In genomic region chr6:106804904-106805303, GRCm38 (mm10) we compare ENCODE assay signal across 9 mouse cellular contexts. TPM values are rescaled to one million over a fixed set of nuclear protein-coding genes. Genes with fewer than 3 reads are reported as not detected.
A peak's percentile ranks its signal among the peaks of the same experiment; 100 is the strongest.
DNase-seq lines count a peak whose midpoint lies in the region; ATAC-seq and TF ChIP-seq lines count a peak whose summit lies in the region.
"Had no signal": no experiment of that assay in that cellular context is flagged by ENCODE, and none has a peak within 500 bp of the region (broad histone marks: within the 10 kb centered on the region; RNA-seq: fewer than 3 reads in every experiment).

No protein-coding gene starts in this region.

- no peaks in the 10 kb centered on the region for H3K27me3 ChIP-seq in E14TG2a.4 (ENCODE audit: insufficient read depth, low read length)
- no peaks in the 10 kb centered on the region for H3K27me3 ChIP-seq in hindbrain, embryonic 10.5 days (ENCODE audit: insufficient read depth, poor library complexity, severe bottlenecking)
- H3K27me3 ChIP-seq in midbrain, postnatal 0 days (ENCODE audit: insufficient read depth, low read length): no peaks in the 10 kb centered on the region

- H3K4me3 ChIP-seq in E14TG2a.4 (replicated peaks; ENCODE audit: low read length): no peak overlapping the region
- H3K4me3 ChIP-seq in hindbrain, embryonic 10.5 days: no peak overlapping the region
- H3K4me3 ChIP-seq in midbrain, postnatal 0 days (ENCODE audit: low read depth, low read length): no peak overlapping the region

- H3K27ac ChIP-seq in hindbrain, embryonic 10.5 days: no peak overlapping the region
- H3K27ac ChIP-seq in midbrain, postnatal 0 days (ENCODE audit: low read depth, low read length): no peak overlapping the region

- H3K36me3 ChIP-seq in E14TG2a.4 (ENCODE audit: insufficient read depth, low read length): no peaks in the 10 kb centered on the region
- H3K36me3 ChIP-seq in hindbrain, embryonic 10.5 days: no peaks in the 10 kb centered on the region
- no peaks in the 10 kb centered on the region for H3K36me3 ChIP-seq in midbrain, postnatal 0 days (ENCODE audit: insufficient read depth, low read length)

- H3K4me2 ChIP-seq in midbrain, postnatal 0 days (ENCODE audit: low read depth, low read length, poor library complexity, severe bottlenecking): no peak overlapping the region

- peak; percentile 49 for TF ChIP-seq CTCF in E14TG2a.4 (conservative IDR thresholded peaks at IDR 0.05; ENCODE audit: low read length)
- TF ChIP-seq CTCF in midbrain, postnatal 0 days (IDR thresholded peaks at IDR 0.05): peak; percentile 80

- DNase-seq in CD4-positive, CD25-positive, alpha-beta regulatory T cell, adult 2 months (ENCODE audit: low read depth, low spot score): peak; percentile 32
- peak; percentile 48 for DNase-seq in cerebellum, adult 8-10 months
- peak; percentile 6 for DNase-seq in hindbrain, embryonic 10.5 days (ENCODE audit: low spot score)
- DNase-seq in layer of hippocampus, adult 9-10 months (ENCODE audit: low spot score): peak; percentile 45
- peak; percentile 81 for DNase-seq in midbrain, postnatal 0 days (ENCODE audit: low spot score)
- DNase-seq in ovary, postnatal 36 days (ENCODE audit: low spot score): no peak

- no peaks in the 10 kb centered on the region for H3K4me1 ChIP-seq in E14TG2a.4 (replicated peaks; ENCODE audit: low read depth, low read length)
- no peaks in the 10 kb centered on the region for H3K4me1 ChIP-seq in hindbrain, embryonic 10.5 days (replicated peaks)
- H3K4me1 ChIP-seq in midbrain, postnatal 0 days (ENCODE audit: insufficient read depth, low read length): no peaks in the 10 kb centered on the region

- 49% methylated on average over 2 of the region's 2 CpGs for WGBS in hindbrain, embryonic 10.5 days
- 28% methylated on average over 2 of the region's 2 CpGs for WGBS in midbrain, postnatal 0 days

- no peak overlapping the region for H3K9ac ChIP-seq in midbrain, postnatal 0 days (replicated peaks; ENCODE audit: low read length, poor library complexity, severe bottlenecking)

- no peaks in the 10 kb centered on the region for H3K9me3 ChIP-seq in E14TG2a.4 (ENCODE audit: low read length)
- no peaks in the 10 kb centered on the region for H3K9me3 ChIP-seq in hindbrain, embryonic 10.5 days
- H3K9me3 ChIP-seq in midbrain, postnatal 0 days (ENCODE audit: low read length): no peaks in the 10 kb centered on the region

- no peak for ATAC-seq in CD4-positive, CD25-positive, alpha-beta regulatory T cell, adult 4 months
- ATAC-seq in midbrain, postnatal 0 days (ENCODE audit: low FRiP score): peak; percentile 70; the same call in 1 of the 2 replicates

RNA-seq across cellular contexts. Expression of gene Crbn, which starts 5.0 kb away (rescaled TPM):
- polyA plus RNA-seq in CD4-positive, CD25-positive, alpha-beta regulatory T cell, adult 4 months (2017; shearing (Covaris generic)): 100 to 1,000 TPM; 192 to 219 TPM
- polyA plus RNA-seq in hindbrain, embryonic 10.5 days (2016; fragmentation: Nextera tagmentation; extraction: Ambion mirVana): 42.6 and 45.4 TPM in 2 replicates
- 48.0 and 53.1 TPM in 2 replicates for total RNA-seq in midbrain, postnatal 0 days (2014; rRNA removed)
- 51.2 and 53.8 TPM in 2 replicates for polyA plus RNA-seq in midbrain, postnatal 0 days (2015; fragmentation: Nextera tagmentation; extraction: Ambion mirVana)

RNA-seq across cellular contexts. Expression of gene Trnt1, which starts 36.0 kb away (rescaled TPM):
- polyA plus RNA-seq in CD4-positive, CD25-positive, alpha-beta regulatory T cell, adult 4 months (2017; shearing (Covaris generic)): 100 to 1,000 TPM in 1 of 2 experiments, 10 to 100 TPM in 1; 97.2 to 108 TPM
- 54.9 and 63.2 TPM in 2 replicates for polyA plus RNA-seq in hindbrain, embryonic 10.5 days (2016; fragmentation: Nextera tagmentation; extraction: Ambion mirVana)
- 20.8 and 34.5 TPM in 2 replicates for total RNA-seq in midbrain, postnatal 0 days (2014; rRNA removed)
- polyA plus RNA-seq in midbrain, postnatal 0 days (2015; fragmentation: Nextera tagmentation; extraction: Ambion mirVana): 51.5 and 54.8 TPM in 2 replicates

RNA-seq across cellular contexts. Expression of gene Il5ra, which starts 56.1 kb away (rescaled TPM):
- under 1 TPM in 1 of 2 experiments, not detected in 1; 0.32 TPM for polyA plus RNA-seq in CD4-positive, CD25-positive, alpha-beta regulatory T cell, adult 4 months (2017; shearing (Covaris generic))
- 0.05 TPM in 1 of 2 replicates, not detected in the other for polyA plus RNA-seq in hindbrain, embryonic 10.5 days (2016; fragmentation: Nextera tagmentation; extraction: Ambion mirVana)
- total RNA-seq in midbrain, postnatal 0 days (2014; rRNA removed): not detected in 2 replicates
- polyA plus RNA-seq in midbrain, postnatal 0 days (2015; fragmentation: Nextera tagmentation; extraction: Ambion mirVana): 0.04 and 0.06 TPM in 2 replicates
- total RNA-seq: layer of hippocampus, postnatal 36 days had no signal
